Mouse (Mus musculus): ENCODE data around the gene Snx29. TPM values are rescaled to one million over a fixed set of nuclear protein-coding genes. Genes with fewer than 3 reads are reported as not detected.
"Not testable (repeated sequence)": the region's sequence is repeated elsewhere in the genome, so short reads cannot be mapped to it uniquely, and the experiment has no call there.

The Snx29 gene
- total RNA-seq (2021): 10 to 100 TPM; 23.8 to 24.9 TPM
- long read RNA-seq, experiment 1: 0 reads
- long read RNA-seq, experiment 2, partial matches to known transcripts: 0 of 9 reads
- long read RNA-seq, experiment 2, other reads (novel, unspliced or antisense): 9 of 9 reads

DNA sequence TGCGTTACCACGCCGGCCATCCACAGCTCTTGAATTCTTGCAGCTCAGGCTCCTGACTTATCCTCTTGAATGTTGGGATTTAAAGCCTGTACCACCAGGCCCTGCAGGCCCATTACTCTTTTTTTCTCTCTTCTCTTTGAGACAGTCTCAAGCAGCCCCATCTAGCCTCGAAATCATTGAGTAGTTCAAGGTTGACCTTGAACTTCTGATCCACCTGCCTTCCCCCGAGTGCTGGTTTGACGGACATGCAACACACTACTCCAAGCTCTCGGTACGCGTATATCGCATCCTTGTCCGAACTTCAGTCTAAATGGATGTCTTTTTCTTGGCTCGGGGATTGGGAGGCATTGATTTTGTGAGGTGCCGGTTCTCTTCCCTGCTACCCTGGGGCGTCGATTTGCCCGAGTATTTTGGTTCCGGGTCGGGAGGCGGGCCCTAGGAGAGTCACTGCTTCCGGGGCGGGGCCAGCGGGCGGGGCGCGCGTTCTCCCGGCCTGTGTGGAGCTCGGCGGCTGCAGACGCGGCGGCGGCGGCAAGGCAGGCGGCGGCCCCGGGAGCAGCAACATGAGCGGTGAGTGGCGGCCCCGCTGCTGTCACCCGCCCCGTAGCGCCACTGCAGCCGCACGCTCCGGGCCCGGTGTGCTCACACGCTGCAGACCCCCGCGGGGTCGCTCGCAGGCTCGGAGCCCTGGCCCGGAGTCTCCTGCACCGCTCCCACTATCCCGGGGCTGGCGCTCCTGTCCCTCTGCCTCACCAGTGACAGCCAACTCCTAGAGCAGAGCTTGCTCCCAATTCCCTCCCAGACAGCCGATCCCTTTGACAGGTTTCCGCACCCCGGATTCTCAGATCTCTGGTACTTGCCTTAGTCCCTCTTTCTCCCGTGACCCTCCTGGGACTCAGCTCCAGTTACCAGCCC lies at the start of gene Snx29:
Gene Snx29, plus strand, starts transcription at position 500 of the 915 bp plus-strand sequence.
- Histone ChIP-seq H3K4me3 (peak within 1 kb of the TSS; percentile 83), H3K27ac (peak within 1 kb of the TSS; percentile 94)
- peak; percentile 97 to 99 for DNase-seq (ENCODE audit: low spot score in 2 of 2)
- no peak for TF ChIP-seq CTCF (conservative IDR thresholded peaks at IDR 0.05)

- H3K4me3 ChIP-seq: no peak overlapping the region
- DNase-seq (ENCODE audit: low spot score in 2 of 2): no peak
- TF ChIP-seq CTCF (conservative IDR thresholded peaks at IDR 0.05): no peak
These were observed 45.8 kb upstream of the Snx29 start for GRCm38 (mm10) chr16:11276888-11277287.

DNA sequence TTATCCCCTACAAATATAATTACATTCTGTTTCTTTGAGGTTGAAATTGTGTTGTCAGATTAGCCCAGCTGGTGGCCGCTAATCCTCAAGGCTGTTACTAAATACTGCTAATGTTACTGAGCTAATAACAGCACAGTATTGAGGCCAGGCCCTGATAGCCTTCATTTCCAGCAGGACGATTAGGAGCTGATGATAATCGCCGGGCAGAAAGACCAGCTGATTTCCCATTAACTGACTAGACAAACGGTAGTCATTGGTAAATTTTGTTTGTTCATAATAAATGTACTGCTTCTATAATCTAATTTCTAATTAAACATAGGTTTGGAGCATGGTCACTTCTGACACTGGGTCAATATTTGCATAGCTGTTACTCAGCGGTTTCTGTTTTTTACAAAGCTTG lies 43.9 kb upstream of the Snx29 start:
- no peak for TF ChIP-seq CTCF (conservative IDR thresholded peaks at IDR 0.05)
- Histone ChIP-seq H3K27ac (no peak overlapping the region), H3K4me3 (no peak overlapping the region)
- DNase-seq (ENCODE audit: low spot score in 2 of 2): no peak

More at GRCm38 (mm10) chr16:11276888-11277287, 45.8 kb upstream of the Snx29 start:
- H3K27ac ChIP-seq: no peak overlapping the region

GRCm38 (mm10) chr16:11282655-11283232 lies 40.0 kb upstream of the Snx29 start:
- no peak for TF ChIP-seq CTCF (conservative IDR thresholded peaks at IDR 0.05)
- DNase-seq (ENCODE audit: low spot score in 2 of 2): peak in 1 of 2 experiments; percentile 38
- H3K4me3 ChIP-seq: no peak overlapping the region
- peak overlapping the region; percentile 68 for H3K27ac ChIP-seq

- TF ChIP-seq CTCF (conservative IDR thresholded peaks at IDR 0.05): no peak
- Histone ChIP-seq H3K27ac (no peak overlapping the region), H3K4me3 (no peak overlapping the region)
- no peak for DNase-seq (ENCODE audit: low spot score in 2 of 2)
These were observed 37.8 kb upstream of the Snx29 start for GRCm38 (mm10) chr16:11284881-11285280.

DNA sequence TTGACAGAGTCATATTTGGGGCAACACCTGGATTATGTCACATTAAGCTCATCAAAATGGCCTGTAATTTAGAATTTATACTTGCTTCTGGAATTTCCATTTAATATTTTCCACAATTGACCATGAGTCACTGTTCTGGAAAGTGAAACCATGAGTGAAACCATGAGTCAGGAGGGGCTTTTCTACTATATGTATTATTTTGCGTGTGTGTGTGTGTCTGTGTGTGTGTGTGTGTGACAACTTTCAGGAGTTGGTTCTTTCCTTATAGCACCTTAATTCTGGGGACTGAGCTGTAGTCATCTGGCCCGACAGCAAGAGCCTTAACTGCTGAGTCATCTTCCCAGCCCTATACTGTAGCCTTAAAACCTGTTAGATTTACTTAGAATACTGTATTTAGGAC lies 36.8 kb upstream of the Snx29 start:
- DNase-seq (ENCODE audit: low spot score in 2 of 2): no peak
- Histone ChIP-seq H3K27ac (no peak overlapping the region), H3K4me3 (no peak overlapping the region)
- TF ChIP-seq CTCF (conservative IDR thresholded peaks at IDR 0.05): no peak

- not testable (repeated sequence) for DNase-seq (ENCODE audit: low spot score in 2 of 2); H3K4me3 ChIP-seq; H3K27ac ChIP-seq
These were observed 33.8 kb upstream of the Snx29 start for GRCm38 (mm10) chr16:11288873-11289272.

- not testable (repeated sequence) for H3K4me3 ChIP-seq; DNase-seq (ENCODE audit: low spot score in 2 of 2); H3K27ac ChIP-seq
These were observed 27.1 kb upstream of the Snx29 start for GRCm38 (mm10) chr16:11295583-11295982.

- peak in 1 of 2 experiments; percentile 9 for DNase-seq (ENCODE audit: low spot score in 2 of 2)
- H3K27ac ChIP-seq, H3K4me3 ChIP-seq: not testable (repeated sequence)
- peak; percentile 70 for TF ChIP-seq CTCF (conservative IDR thresholded peaks at IDR 0.05)
These were observed 25.0 kb upstream of the Snx29 start for GRCm38 (mm10) chr16:11297700-11298099.

- no peak for DNase-seq (ENCODE audit: low spot score in 2 of 2)
- Histone ChIP-seq H3K4me3 (no peak overlapping the region), H3K27ac (no peak overlapping the region)
- TF ChIP-seq CTCF (conservative IDR thresholded peaks at IDR 0.05): no peak
These were observed 19.0 kb upstream of the Snx29 start for GRCm38 (mm10) chr16:11303741-11304140.

- Histone ChIP-seq H3K4me3 (no peak overlapping the region), H3K27ac (no peak overlapping the region)
- no peak for DNase-seq (ENCODE audit: low spot score in 2 of 2)
- no peak for TF ChIP-seq CTCF (conservative IDR thresholded peaks at IDR 0.05)
These were observed 17.2 kb upstream of the Snx29 start for GRCm38 (mm10) chr16:11305531-11305930.

- Histone ChIP-seq H3K4me3 (0 out of 2 replicates have a peak within 1 kb of the TSS, but pooled peaks have one; percentile 18), H3K27ac (peak within 1 kb of the TSS; percentile 47; the same call in 1 of the 2 replicates)
- DNase-seq (ENCODE audit: low spot score in 2 of 2): no peak
- TF ChIP-seq CTCF (conservative IDR thresholded peaks at IDR 0.05): no peak
These were observed 9.2 kb upstream of the Snx29 start, which contains the start of gene Tnfrsf17 for GRCm38 (mm10) chr16:11313512-11313911. Gene Tnfrsf17 (plus strand): TSS chr16:11313812.

- no peak overlapping the region for H3K4me3 ChIP-seq
- no peak overlapping the region for H3K27ac ChIP-seq
- no peak for TF ChIP-seq CTCF (conservative IDR thresholded peaks at IDR 0.05)
- DNase-seq (ENCODE audit: low spot score in 2 of 2): no peak
These were observed 6.9 kb upstream of the Snx29 start for GRCm38 (mm10) chr16:11315786-11316320.

All from layer of hippocampus, adult 2 months (tissue).